Mouse (Mus musculus) cerebellum, adult 8-10 months (tissue): ENCODE measurements around the gene Adora3.

Experiments used
- DNase-seq: peaks from one replicate; pipeline ENCODE4 v3.0.0; 2022

Adora3 gene

DNA sequence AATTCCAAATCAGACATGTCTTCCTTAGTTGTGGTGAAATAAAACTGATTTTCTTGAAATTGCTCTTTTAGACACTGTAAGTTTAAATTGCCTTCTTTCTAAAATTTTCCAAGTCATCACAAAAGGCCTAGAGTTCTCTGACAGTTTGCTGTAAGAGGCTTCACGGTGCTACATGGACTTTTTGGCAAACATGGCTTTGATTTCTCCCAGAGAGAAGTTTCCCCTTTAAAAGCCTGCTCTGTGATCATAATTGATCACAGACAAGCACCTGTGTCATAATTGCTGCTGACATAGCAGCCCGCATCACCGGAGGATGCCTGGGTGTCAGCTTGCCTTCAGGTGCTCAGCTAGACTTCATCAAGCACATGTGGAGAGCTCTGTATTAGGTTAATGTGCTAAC is at the start of gene Adora3, which contains the start of gene Tmigd3:
Gene Adora3, plus strand, starts transcription at position 301 of the 400 bp plus-strand sequence.
Gene Tmigd3, plus strand, starts transcription at position 346 of the 400 bp plus-strand sequence.
- no peak for DNase-seq

DNA sequence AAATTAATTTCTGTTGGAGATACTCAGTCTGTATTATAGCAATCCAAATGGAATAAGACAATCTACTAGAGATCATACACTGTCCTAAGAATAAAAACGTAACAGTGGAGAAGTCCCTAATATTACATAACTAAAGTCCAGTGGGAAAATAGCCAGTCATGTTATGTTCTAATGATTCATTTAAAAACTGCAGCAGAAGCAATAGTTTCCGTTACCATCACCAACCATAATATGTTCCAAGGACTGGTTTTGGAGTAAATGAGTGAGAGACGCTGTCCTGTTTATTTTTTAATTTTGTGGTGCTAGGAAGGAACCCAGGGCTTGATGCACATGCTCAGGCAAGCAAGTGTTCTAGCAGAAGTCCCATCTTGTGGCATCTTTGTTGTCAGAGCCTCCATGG is 49.2 kb upstream of the Adora3 start:
- no peak for DNase-seq

DNA sequence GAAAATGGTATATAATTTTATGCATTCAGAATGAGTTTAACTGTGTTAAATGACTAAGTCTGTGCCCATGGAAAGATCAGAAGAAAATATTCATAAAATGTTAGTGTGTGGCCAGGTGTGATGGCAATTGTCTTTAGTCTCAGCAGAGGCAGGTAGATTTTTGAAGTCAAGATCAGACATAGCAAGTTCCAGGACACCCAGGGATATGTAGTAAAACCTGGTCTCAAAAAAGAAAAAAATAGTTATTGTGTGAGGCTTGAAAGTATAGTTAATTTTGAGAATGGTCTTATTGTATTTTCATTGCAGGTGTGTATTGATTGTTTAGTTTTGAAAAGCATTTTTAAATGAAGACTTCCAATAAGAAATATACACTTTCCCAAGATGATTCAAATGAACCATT is 47.0 kb upstream of the Adora3 start:
- DNase-seq: no peak

DNA sequence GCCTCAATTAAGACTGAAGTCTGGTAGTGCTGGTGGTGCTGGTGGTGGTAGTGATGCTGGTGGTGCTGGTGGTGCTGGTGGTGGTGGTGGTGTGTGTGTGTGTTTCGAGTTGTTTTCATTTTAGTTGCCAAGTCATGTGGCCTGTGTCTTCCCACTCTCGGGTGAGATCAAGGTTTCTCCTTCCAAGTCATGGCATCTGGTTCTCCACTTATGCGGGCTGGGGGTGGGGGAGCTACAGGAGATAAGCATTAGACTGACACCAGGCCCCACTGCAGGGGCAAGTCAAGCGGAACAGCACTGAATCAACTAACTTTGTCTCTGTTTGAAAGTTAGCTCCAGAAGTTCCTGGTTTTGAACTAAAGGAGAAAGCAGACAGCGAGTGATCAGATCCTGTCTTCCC is 46.6 kb upstream of the Adora3 start:
- DNase-seq: no peak

DNA sequence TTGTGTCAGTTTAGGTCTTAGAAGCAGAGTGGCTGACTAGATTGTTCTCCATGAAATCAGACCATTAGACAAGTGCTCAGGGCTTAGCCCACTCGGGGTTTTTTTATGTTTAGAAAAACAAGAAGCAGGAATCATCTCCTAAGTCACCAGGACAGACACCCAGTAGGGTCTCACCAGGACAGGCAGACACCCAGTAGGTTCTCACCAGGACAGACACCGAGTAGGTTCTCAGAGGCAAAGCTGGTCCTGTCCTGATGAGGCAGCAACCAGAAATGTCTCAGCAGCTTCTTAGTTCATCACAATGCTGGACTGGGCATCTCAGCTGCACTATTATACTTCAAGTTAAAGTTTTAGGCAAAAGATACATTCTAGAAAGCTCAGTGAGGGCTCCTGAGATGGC is 46.0 kb upstream of the Adora3 start:
- no peak for DNase-seq

DNA sequence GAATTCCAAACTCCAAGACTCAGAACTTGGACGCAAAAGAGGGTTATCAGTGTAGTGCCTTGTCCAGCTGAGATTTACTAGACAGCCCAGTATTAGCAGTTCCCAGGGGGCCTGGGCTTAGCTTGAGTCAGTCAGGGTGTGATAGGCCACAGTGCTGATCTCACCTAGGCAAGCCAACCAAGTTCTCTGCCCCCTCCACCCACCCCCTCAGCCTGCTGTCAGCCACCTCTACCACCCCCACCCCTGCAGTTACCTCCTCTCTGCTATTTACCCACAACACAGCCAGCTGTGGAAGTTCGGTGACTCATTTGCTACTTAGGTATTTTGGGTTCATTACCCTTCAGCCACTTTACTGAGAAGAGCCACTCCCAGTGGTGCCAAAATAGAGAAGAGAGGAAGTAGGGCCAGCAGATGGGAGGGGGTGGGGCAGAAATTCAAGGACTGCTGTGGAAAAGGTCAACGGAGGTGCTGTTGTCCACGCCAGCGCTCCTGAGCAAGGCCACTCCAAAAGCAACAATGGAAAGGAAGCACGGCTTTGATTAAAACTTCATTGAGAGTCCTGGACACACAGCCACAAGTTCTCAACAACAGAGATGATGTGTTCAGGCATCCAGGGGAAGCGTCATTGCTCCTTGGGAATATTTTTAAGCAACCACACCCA is 45.0 kb upstream of the Adora3 start:
- no peak for DNase-seq

DNA sequence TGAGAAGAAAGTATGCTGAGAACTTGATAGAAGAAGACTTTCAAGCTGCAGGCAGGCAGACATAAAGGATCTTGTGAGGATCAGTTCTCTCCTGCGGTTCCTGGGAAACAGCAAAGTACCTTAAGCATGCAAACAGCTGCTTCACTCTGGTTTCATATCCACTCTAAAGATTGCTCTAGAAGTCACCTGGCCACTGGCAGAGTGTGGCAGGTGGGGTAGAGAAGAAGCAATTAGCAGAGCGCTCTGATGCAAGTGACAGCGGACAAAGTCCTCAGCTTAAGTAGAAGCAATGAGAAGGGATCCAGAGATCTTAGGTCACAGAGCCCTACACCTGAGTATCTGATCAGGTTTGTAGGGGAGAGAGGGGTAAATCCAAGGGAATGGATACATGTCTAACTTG is 39.1 kb upstream of the Adora3 start:
- no peak for DNase-seq

DNA sequence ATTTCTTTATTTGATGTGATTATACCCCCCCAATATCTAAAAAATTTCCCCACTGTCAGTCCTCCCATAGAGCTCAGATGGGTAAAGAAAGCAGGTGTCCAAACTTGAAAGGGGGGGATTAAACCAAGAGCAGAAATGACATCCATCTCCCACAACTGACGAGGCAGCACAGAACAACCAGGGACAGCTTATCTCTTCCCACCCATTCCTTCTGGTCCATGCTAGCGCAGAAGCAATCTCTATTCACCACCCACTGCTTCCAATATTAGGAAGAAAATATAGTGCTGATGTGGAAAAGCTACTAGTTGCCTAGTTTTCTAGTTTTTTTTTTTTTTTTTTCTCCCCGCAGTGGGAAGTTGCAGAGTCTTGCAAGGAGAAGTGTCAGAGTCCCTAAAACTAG is 34.8 kb upstream of the Adora3 start:
- no peak for DNase-seq

DNA sequence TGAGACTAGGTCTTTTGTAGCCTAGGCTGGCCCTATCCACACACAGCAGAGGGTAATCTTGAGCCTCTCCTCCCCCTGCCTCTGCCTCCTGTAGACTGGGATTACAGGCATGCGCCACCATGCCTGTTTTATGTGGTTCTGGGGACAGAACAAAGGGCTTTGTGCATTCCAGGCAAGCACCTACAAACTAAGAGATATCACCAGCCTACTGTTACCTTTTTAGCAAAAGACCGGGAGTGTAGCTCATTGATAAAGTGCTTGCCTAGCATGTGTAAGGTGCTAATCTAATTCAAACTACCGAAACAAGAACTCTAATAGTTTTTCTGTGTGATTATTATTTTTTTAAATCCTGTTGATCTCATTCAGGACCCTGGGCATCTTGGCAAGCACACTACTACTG is 33.8 kb upstream of the Adora3 start:
- DNase-seq: no peak

DNA sequence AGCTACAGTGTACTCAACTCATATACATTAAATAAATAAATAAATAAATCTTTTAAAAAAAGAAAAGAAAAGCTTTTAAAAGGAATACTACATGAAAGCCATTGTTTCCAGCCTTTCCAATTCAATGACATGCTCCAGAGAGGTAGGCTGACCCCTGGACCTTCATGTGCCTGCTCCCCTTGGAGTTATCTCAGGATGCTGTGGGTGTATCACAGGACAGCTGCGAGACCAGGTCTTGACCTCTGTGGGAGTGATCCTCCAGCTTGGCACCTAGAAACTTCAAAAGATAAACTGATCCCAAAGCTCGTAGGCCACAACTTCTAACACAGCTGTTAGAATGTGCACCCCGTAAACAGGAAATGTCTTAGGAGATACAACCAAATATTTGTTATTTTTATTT is 32.0 kb upstream of the Adora3 start:
- DNase-seq: no peak

DNA sequence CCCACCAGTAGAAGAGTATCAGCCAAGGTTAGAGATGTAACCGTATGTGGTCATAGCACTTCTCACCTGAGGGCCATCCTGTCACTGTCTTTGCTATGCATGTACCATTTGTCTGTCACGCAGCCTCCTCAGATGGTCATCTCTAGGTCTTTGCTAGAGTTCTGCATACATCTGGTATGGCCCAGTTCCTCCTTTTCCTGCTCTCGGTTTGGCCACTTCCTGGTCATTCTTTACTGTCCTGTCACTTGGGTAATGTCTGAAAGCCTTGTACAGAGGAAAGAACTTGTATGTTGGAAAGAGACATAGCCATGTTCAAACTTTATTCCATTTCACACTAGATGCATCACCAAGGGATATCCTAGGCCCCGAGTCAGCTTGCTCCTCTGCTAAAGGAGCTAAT is 30.8 kb upstream of the Adora3 start:
- no peak for DNase-seq

DNA sequence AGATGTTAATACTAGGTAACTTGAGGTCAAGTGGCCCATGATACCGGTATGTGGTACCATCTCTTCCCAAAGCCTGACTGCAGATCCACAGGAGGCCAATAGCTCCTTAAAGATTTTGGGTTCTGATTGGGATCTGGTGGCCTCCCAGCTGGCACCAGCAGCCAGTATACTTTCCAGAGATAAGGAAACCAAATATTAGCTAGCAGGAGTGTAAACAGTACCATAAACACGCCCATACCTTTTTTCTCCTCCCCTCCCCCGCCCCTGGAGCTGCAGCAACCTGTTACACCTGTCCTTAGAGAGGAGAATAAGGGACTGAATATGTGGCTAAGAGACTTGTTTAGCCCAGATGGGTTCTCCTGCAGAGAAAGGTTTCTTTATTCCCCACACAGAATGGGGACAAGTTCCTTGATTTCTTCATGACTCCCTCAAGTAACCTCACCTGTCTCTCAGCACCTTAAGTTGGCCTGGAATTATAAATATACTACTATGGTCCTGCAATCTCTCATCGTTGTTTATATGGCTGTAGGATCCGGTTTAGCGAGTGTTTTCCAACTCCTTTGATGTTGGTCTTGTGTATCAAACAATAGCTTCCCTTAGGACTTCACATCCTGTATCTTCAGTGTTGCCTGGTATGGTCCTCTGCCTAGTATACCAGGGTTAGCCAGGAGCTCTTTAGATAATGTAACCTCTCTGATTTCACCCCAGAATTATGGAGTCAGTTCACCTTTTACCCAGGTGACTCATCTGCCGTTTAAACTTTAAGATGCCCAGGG is 24.2 kb upstream of the Adora3 start:
- no peak for DNase-seq

DNA sequence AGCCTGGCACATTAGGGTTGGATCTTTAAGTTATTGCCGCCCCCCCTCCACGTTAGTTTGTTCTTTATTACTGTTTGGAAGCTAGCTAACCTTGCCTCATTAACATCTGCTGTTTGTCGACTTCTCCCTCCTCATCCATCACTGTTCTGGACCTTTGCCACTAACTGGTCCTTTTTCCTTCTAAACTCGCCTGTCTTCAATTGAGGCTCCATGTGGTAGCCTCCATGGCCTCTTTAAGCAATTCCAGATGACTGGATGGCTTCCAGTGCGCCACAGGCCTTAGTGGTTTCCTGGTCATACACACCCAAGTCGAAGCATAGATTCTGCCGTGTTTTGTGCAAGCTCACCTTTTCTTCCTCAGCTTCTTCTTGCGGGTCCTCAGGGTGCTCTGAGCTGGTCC is 16.9 kb upstream of the Adora3 start:
- DNase-seq: no peak

DNA sequence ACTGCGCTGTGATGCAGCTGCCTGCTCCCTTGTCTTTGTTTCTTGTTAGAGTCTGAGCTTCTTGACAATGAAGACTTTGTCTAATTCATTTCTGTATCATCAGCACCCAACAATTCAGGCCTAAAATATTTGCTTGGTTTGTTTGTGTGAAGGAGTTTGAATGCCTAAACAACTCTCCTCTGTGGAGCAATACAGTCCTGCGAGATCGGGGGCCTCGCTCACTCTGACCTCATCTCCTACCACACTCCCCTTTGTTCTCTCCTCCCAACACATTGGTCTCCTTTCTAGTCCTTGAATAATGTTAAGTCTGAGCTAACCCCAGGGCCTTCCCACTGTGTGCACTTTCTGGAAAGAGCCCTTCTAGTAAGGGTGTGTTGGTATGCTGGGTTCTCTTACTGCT is 15.9 kb upstream of the Adora3 start:
- no peak for DNase-seq

DNA sequence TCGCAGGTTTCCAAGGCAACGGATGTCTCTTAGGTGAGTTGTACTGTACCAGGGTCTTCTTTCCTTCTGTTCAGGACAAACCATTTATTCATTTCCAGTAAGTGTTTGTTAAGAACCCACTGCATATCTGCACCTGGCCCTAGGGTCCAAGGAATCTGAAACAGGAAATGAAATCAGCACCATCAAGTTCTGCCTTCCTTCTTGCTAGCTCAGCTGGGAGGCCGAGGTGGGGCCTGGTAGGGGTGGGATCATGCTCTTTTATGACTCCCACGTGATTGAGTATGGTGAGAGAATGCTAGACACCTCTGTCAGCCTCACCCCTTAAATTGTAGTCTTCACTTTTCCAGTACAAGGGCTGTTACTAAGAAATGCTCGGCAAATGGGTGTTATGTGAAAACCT is 13.1 kb upstream of the Adora3 start:
- no peak for DNase-seq

DNA sequence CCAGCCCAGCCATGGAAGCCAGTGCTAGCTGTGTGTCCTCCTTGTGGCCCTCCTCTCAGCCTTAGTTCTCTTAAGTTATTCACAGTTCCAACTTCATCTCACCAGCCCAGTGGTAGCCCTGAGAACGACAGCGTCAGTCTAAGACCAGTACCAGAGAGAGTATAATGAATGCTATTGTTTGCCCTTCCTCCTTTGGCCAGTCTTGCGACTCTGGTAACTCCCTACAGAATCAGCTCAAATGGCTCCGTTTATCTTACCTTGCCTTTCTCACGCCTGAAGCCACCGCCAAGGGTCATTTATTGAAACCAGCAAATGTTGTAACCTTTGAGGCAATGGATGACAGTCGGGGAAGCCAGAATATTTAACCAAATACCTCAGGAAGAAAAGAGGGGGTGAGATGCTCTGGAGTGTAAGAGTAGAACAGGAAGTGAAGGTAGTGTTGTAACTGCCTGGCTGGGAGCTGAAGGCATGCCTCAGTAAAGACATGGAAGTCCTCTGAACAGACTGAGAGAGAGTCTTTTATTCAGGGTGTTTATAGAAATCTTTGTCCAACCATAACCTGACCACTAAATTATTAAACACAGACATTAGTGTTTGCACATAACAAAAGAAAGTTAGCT is 8.8 kb upstream of the Adora3 start:
- DNase-seq: no peak

DNA sequence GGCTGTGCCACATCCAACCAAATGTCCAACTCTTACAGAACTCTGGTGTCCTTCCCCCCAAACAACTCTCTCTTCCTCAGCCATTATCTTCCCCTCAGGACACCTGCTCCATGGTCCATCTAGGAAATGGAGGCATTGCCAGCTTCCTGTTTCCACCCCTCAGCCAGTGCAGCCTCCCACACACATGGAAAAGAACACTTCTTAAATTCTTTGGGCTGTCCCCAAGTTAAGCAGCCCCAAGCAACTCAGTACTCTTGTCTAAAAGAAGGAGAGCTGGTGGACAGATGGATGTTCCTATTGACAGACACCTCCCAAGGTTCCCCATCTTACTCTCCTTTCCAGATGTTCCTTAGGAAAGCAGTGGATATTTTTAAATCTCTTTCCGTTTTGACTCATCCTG is 6.5 kb upstream of the Adora3 start:
- DNase-seq: no peak

DNA sequence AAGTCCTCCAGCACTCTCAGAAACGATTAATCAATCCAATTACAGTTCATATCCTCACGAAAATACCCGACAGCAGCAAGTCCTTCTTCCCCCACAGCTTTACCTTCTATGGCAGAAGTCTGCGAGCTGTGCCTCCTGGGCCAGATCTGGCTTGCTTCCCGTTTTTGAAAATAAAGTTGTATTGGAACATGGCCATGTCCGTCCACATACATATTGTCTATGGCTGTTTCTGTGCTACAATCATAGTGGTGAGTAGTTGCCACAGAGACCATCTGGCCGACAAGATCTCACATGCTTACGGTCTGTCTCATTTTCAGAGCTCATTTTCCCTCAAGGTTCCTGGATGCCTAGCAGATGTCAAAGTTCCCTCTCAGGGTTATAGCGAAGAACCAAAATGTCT is 5.5 kb upstream of the Adora3 start:
- no peak for DNase-seq

DNA sequence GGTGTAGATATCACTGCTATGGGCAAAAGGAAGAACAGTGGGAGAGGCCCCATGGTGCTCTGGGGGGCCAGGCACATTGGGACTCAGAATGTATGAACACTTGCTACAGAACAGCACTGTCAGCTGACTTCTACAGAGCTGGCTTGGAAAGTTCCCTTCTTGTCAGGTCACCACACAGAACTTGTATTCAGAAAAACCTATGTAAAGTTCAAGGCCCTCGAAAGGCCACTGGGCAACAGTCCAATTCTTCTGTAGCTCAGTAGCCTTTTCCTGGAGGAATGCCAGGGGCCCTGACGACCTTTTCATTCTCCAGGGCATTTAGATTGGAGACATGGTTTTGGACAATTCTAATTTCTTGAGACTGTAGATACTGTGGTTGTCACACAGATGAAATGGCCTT is 2.5 kb upstream of the Adora3 start:
- no peak for DNase-seq

DNA sequence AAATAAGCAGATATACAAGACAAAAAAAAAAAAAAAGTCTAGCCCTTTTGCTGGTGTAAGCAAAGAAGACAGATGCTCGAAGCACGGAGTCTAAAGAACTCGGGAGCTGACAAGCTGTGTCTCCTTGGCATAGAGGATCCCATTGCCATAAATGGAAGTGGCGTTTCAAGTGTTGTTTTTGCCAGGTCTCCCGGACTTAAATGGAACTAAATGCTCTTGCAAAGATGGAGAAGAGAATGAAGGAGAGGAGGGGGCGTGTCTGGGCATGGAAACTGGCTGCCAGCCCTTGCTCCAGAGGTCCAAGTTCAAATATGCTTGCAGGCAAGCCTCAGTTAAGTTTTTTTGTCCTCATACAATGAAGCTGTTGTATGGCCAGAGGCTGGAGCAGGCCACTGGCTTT is 1.4 kb downstream of the Adora3 start:
- DNase-seq: no peak

DNA sequence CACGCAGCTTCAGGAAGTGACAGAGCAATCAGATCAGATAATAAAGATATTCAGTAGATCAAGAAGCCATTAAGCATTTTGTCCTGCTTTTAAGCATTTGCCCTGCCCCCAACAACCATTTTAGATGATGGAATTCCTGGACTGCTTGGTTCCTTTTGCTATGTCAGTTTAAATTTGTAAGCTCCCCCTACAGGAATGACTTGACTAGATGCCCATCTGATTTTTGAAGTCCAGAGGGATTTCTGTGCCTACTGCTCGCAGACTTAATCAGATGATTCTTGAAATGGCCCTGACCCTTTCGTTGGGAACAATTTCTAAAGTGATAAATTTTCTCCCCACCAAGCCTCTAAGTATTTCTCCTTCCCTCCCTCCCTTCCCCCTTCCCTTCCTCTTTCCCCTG is 1.9 kb downstream of the Adora3 start:
- no peak for DNase-seq

DNA sequence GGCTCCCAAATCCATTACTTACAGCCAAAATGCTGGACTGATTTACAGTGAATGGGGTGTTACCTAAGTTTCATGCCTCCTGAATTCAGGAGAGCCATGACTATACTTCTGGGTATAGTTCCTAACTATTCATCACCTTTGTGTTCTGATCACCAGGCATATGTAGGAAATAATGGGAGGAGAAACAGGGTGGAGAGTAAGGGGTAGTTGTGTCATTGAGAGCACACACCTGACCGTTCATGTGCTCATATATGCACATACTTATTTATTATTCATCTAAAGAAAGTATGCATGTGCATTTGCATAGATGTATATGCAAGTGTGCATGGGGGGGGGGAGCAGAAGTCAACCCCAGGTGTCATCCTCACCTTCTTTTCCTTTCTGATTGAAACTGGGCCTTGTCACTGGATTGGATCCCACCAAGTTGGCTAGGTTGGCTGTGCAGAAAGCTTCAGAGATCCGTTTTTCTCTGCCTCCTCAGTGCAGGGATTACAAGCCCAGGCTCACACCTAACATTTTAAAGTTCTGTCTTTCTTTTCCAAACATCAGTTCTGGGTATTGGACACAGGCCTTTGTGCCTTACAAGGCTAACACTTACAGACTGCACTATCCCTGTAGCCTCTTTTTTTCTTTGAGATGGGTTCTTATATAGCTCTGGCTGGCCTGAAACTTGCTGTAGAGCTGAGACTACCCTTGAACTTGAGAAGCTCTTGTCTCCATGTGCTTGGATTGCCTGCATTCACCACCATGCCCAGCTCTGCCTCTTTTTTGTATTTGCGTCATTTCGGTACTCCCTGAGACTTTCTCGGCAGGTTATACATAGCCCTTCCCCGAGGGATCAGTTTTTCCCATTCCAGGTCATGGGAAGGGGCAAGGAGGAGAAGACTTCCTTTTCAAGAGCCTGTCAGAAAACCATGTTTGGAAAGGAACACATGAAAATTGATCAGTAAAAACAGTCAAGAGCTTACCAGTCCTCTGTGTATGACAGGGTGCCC is 3.1 kb downstream of the Adora3 start:
- no peak for DNase-seq

DNA sequence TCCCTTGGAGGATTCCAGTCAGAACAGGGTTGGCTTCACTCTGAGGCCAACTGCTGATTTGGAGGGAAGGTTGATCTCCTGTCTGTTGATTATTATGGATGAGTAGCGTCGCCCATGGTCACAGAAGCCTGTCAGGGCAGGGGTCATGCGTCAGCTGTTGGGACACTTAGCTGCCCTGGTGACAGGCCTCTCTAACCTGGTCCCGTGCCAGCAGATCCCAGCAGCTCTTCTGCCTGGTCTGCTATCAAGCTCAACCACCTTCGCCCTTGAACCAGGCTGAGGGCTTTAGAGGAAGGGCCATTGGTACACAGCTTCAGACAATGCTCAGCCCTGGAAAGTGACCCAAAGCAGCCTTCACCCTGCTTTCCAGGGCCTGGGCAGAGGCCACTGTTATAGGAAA is 5.4 kb downstream of the Adora3 start:
- DNase-seq: no peak
